Mouse (Mus musculus) layer of hippocampus, postnatal 36 days (tissue): ENCODE data around the gene Erfe. TPM values are rescaled to one million over a fixed set of nuclear protein-coding genes. Genes with fewer than 3 reads are reported as not detected.

Source experiments
- DNase-seq, 2 experiments: peaks; one replicate each; pipeline ENCODE4 v3.0.0; 2022
- total RNA-seq, 2 experiments: library from RNA; stranded (reverse); gene quantifications; 2 replicates each; pipeline ENCODE4 v1.2.3; 2021

Erfe gene
- total RNA-seq, 2 experiments from 2014 or later, result not detected

GRCm38 (mm10) chr1:91373414-91373835 is 7.2 kb downstream of the Erfe start:
- DNase-seq, result no peak

GRCm38 (mm10) chr1:91380453-91381090 is 14.3 kb downstream of the Erfe start:
- DNase-seq, result peak; percentile 57 to 61

DNA sequence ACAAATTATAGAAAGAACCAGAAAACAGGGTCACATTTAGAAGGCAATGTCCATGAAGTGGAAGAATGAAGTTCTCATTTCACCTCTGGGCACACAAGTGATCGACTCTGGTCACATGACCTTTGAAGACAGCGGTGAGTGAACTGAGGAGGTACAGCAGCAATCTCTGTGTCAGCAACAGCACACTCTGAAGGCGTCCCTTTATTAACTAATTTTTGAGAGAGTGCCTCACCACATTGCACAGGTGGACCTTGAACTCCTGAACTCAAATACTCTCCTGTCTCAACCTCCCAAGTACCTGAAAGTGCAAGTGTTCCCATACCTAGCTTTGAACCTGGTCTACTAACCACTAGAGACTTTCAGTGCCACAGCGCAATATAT is 14.9 kb downstream of the Erfe start:
- DNase-seq, result no peak

DNA sequence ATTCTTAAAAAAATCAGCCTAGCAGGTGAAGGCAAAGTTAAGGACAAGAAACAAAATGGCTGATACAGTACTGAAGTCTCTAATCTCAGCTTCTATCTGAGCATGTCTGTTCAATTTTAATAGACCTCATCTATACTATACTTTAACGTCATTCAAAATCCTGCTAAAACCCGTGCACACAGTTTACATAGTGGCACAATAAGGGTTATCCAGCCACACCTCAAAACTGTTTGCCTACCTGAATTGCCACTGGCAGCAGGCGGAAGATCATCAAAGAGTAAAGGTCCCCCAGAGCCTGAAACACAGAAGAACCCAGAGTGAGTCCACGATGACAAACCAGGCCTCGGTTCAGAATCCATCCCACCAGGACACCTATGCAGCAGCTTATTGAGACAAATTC is 24.1 kb downstream of the Erfe start:
- no peak for DNase-seq

DNA sequence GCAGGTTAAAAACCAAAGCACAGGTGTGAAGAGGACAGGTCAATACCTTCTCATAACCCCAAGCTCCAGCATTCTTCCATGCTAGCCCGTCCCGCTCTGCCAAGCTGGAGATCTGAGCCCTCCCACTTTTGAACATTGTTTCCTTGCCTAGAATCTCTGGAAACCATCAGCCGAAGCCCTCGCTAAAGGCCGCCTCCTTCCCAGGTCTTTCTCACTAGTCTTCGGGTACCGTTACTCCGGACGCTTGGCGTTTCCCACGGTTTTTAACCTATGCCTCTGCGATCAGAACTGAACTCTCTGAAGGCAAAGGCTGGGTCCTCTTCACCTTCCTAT is 31.7 kb downstream of the Erfe start:
- DNase-seq, result no peak

DNA sequence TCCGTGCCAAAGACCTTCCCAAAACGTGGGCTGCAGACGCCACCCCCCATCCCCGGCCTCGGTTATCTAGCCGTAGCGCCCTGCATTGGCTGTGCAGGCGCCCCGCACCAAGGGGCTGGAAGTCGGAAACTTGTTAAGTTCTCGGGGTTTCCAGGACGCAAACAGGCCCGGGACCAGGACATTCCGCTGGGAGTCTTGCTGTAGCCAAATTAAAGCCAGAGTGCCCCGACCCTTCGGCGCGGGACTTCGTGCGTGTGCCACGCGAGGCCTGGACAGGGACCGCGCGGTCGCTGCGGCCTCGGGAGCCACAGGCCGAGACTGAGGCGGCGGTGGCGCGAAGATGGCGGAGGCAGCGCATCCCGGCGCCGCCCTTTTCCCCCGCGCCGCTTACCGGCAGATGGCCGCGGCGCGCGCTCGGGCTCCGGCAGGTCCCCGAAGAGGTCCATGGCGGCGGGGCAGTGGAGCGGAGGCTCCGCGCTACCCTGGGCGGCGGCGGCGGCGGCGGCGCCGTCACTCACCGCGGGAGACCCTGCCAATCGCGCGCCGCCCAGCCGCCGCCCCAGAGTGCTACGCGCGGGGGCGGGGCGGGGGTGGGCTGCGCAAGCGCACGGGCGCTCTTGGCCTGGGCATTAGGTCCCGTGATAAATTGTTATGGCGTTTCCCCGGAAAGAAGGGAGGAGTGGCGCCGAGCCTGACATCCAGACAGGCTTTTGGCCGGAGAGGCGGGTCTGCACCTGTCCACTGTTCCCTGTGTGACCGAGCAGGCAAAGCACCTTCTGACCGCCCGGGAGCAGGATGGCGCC is 32.2 kb downstream of the Erfe start, which contains the start of gene Ilkap:
Gene Ilkap (minus strand): TSS at position 556 of the 803 bp plus-strand sequence.
- peak; percentile 77 to 80 for DNase-seq

- no peak for DNase-seq
These were observed 38.7 kb downstream of the Erfe start for GRCm38 (mm10) chr1:91404976-91405375.

DNA sequence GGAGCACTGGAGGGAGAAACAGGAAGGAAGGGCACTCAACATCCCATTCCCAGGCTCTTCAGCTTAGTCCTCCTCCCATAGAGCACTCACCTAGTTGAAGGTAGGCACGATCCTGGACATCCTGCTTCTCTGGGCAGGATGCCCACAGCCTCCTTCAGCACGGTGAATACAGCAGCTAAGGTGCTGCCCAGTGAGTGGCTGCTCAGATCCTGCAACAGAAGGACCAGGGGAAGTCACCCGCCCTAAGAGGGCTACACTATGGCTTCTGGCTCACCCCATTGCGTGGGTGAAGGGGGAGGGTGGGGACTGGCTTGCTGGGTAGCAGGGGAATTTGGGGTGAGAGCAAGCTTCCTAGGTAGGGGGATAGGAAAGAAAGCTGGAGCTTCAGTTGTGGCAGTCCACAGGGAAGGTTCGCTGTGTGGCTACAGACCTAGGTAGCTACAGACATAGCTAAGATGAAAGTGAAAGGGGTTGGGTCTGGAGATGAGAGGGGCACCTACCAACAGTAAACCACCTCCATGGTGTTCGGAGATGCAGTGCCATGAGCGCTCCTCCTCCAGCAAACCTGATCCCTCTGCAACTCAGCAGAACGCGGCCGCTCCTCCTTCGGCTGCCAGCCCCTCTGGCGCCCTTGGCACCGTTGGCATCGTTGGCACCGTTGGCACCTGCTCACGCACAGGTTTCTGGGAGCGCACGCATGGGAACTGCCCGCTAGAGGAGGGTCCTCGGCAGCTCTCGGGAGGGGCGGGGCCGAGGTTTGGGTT is 39.4 kb downstream of the Erfe start:
- DNase-seq, result no peak

- no peak for DNase-seq
These were observed 41.6 kb downstream of the Erfe start for GRCm38 (mm10) chr1:91407819-91408218.

DNA sequence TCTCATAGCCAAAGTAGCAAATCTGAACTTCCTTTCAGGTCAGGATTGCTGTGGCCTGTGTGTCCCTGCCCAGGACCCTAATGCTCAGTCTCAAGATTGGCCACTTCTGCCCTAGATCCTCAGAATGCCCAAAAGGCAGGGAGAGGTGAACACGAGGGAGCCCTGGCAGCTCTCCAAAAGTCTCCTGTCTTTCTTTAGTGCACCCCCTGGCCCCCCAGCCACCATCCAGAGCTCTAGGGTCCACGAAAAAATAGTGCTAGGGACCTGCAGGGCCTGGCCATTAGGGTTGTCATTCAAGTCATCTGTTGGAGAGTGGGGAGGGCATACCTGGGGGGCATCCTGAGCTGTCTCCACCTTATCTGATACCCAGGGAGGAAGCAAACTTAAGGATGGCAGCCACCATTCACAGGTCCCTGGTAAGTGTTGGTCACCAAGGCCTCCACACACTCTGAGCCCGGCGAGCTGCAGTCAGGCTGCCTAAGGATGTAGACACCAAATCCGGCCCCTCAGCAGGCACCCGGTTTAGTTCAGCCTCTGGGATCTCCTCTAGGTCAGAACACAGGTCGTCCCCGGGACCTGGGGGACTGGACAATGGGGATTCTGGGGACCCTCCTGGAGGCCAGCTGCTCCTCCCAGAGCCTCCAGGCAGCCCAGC is 45.5 kb downstream of the Erfe start:
- DNase-seq, result no peak

DNA sequence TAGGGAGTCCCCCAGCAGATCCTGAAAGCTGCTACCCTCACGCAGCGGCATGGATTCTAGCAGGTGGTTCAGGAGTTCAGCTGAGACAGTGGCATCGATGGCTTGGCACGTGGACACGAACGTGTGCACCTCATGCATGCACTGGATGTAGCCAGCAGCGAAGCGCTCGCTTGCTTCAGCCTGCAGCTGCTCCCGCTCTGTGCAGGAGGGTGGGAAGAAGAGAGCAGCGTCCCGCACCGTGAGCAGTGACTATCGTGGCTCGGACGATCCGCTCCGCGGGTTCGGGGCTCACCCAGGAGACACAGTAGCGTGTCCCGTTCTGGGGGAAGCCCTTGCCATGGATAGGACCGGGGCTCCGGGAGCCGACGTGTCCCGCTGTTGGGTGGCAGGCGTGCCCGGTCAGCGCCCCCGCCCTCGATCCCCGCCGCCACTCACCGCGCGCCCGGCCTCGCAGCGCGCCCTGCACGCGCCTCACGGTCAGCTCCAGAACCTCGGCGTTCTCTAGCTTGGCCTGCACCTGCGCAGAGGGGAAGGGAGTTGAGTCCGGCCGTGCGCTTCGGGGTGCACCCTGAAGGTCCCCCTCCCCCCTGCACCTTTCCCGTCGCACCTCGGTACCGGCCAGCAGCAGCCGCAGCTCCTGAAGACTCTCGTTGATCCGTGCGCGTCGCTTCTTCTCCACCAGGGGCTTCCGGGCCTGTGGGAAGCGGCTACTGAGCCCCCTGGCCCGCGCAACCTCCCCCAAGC is 46.2 kb downstream of the Erfe start:
- no peak for DNase-seq

- DNase-seq, result peak; percentile 88 to 89
These were observed 46.8 kb downstream of the Erfe start for GRCm38 (mm10) chr1:91413030-91413506.

- no peak for DNase-seq
These were observed 47.3 kb downstream of the Erfe start for GRCm38 (mm10) chr1:91413536-91413897.

GRCm38 (mm10) chr1:91413898-91414594 is 47.8 kb downstream of the Erfe start, which contains the start of gene Hes6:
TSS of gene Hes6 (minus strand) at chr1:91414038.
- peak; percentile 41 to 55 for DNase-seq

- DNase-seq, result no peak
These were observed 48.7 kb downstream of the Erfe start for GRCm38 (mm10) chr1:91414903-91415302.

- no peak for DNase-seq
These were observed 49.1 kb downstream of the Erfe start for GRCm38 (mm10) chr1:91415311-91415710.

DNA sequence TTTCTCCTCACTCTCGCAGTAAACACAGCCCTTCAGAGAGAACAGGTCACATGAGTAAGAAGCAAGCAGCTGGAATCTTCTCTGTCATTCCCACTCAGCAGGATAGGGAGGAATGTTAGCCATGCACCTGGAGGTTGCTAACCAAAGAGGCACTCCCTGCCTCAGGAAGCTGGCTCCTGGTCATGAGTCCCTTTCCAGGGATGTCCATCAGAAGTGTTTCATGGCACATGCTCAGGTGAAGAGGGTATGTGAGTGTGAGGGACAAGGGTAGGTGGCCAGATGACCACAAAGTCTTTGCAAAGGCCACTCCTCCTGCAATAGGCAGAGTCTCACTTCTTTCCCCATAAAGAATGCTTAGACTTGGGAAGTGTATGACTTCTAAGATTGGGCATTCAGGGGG is 51.8 kb downstream of the Erfe start:
- no peak for DNase-seq

DNA sequence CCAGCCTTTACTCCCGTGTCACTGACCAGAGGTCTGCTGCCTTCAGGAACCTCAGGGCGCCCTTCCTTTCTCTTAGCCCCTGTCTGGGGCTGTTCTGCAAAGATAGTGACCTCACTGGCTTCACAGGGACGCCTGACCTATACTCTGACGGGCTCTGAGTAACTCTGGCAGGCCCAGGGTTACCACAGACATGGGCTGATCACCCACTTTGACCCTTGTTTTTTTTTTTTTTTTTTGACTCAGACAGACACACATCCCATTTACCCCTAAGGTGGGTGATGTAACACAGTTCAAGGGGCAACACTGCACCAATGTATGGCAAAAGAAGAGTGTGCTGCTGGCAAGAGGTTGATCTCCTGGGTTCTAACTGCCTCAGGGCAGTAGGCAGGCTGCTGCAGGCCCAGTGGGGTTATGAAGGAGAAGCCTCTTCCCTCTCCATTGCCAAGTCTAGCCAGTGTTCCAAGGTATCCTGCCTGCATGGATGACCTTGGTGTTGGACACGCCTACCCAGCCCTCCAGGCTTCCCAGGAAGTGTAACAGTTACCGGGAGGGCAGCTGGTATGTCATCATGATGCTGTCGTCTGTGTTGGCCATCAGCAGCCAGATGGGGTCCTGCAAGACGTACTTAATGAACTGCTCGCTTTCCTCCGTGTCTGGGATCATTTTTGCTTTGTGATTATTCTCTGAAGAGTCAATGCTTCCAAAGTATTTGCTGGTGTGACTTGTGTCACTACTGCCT is 53.8 kb downstream of the Erfe start:
- no peak for DNase-seq

DNA sequence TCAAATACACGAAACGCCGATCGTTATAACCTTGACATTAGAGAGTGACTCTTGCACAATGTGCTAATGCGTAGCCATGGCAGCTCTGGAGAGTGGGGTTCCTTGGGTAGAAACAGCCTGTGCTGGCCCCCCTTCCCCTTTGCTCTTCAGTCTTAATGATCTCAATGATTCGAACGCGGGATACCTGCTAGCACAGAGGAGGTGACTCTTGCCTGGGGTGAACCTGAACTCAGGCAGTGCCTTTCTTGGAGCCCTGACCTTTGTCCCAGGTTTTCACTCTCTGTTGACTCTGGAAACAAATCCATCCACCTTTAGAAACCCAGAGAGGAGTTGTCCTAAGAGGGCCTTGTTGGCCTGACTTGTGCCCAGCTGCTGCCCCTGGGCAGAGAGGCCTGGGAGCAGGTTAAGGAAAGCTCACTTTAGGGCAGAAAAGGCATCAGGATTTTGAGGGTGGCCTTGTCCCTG is 54.4 kb downstream of the Erfe start:
- no peak for DNase-seq
